Mouse (Mus musculus): ENCODE measurements around the gene Mon1a. TPM values are rescaled to one million over a fixed set of nuclear protein-coding genes. Genes with fewer than 3 reads are reported as not detected.

Mon1a gene
- polyA plus RNA-seq (2017; shearing (Covaris generic)): 24.2 TPM

DNA sequence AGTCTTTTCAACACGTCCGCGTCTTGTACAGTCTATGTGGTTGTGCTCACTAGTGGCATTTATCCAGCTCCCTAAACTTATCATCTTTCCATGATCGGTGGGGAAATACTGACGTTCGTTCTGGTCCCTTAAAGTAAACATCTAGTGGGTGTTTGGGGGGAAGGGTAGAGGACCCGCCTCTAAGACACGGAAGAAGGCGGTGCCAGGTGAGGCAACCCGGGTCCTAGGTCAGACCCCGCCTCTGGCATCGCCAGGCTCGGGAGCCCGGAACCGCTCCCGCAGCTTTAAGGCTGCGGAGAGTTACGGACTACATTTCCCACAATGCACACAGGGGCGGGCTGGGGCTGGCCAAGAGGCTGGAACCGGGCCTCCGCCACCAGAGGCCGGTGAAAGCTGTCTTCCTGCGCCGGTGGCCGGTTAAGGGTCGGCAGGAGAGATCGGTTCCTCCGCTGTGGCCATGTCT, at the start of gene Mon1a:
TSS of gene Mon1a (plus strand) at position 348 of the 463 bp plus-strand sequence.

DNA sequence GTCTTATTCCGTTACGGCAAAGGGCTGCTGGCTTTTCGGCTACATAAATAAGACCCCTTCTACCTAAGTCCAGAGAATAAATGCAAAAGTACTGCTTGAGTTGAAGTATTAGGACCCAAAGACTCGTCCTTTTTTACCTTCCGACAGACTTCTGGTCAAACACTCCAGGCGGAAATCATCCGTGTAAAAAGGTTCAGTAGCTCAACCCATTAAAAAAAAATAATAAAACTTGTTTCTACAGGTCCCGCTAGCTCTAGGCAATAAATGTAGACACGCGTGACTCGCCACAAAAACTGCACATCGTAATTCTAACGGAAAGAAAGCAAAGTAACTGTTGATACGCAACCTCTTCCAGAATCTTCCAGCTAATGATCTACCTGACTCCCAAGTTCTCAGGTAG, 14.8 kb upstream of the Mon1a start, which contains the start of gene Rbm6:
TSS of gene Rbm6 (minus strand) at position 101 of the 400 bp plus-strand sequence.

DNA sequence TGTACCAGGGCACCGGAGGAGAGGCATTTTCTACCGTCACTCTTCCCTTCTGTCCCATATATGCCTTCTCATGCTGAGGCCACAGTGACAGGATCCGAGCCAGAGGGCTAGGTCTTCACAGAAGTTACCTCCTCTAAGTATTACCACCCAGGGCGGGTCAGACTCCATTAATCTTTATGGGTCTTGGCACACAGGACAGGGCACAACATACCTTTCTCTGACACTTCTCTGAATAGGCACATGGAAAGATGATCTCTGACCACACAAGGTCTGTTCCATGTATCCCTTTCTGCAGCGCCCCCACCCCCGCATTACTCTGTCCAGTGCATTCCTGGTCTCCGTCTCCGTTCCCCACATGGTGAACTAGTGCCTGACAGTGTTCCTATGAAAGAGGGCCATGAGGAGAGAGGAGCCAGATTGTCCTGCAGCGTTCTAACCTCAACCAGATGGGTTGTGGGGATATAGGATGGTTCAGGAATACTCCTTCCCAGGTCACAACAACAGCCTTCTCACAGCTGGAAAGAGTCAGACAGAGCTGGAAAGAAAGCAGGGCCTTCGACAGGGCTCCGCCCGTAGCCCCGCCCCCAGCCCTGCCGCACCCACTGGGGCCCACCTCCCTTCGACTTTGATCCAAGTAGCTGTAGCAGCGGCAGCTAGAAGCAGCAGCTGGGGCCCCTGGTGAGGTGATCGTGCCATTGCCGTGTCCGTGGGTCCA, 18.5 kb downstream of the Mon1a start, which contains the start of gene Mst1r:
TSS of gene Mst1r (plus strand) at position 622 of the 715 bp plus-strand sequence.

DNA sequence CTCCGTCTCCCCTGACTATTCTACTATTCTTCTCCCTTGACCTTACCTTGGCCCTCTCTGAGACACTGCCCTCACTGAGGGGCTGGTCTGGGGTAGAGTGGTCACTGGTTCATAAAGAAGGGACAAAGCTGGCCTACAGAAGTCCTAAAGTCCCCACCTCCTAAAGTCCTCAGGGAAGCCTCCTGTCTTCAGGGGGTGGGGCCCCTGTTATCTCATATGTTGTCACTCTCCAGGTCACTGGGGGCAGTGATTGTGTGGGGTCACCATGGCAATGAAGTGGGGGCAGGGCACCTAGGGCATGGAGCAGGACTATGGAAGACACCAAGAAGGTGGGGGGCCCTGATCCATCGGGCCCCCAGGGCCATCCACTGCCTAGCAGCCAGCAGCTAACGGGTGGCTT, 40.2 kb downstream of the Mon1a start, which contains the start of gene Actl11:
TSS of gene Actl11 (plus strand) at position 301 of the 400 bp plus-strand sequence.

DNA sequence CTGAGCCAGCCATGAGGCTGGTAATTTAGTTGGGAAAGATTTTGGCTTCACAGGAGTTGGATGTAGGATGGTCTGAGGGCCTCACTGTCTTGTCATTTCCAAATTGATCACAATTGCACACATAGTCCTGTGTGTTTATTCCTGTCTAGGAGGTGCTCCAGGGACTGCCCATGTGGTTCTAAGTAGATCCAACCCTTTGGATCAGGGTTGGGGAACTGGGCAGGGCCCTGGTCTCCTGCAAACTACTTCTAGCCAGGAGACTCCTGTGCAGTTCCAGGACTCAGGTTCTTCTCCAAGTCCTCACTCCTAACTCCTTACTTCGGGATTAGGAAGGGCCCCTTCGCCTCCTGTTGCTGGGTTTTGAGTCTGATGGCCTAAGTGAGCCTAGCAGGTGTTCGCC, 47.4 kb downstream of the Mon1a start, which contains the start of gene Camkv:
TSS of gene Camkv (plus strand) at position 301 of the 400 bp plus-strand sequence.

DNA sequence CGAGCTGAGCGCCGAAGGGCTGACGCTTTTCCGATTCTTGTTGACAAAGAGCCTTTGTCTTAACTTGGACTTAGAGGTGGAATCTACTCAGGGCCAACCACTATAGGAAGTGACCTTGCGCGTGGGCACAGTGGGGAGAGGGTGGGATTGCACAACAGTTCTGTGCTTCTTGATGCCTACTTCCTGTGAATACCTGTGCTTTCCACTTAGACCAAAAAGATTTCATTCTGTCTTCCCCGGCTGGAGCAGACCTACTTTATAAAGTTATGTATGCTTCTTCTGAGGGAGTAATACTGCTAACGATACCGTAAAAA, 61.9 kb downstream of the Mon1a start, which contains the start of gene Traip:
TSS of gene Traip (plus strand) at position 215 of the 314 bp plus-strand sequence.

Other genes starting within 250 kb of the Mon1a start
- not detected for gene Slc38a3, start 218.6 kb upstream of the Mon1a start, polyA plus RNA-seq (2017; shearing (Covaris generic))
- gene Gnat1, start 208.4 kb upstream of the Mon1a start, polyA plus RNA-seq (2017; shearing (Covaris generic)): 0.50 TPM
- not detected for gene Sema3f, start 177.7 kb upstream of the Mon1a start, polyA plus RNA-seq (2017; shearing (Covaris generic))
- gene Rbm5, start 117.2 kb upstream of the Mon1a start, polyA plus RNA-seq (2017; shearing (Covaris generic)): 359 TPM
- 118 TPM for gene Rbm6, start 14.9 kb upstream of the Mon1a start, polyA plus RNA-seq (2017; shearing (Covaris generic))
- not detected for gene Mst1r, start 18.7 kb downstream of the Mon1a start, polyA plus RNA-seq (2017; shearing (Covaris generic))
- not detected for gene Actl11, start 40.3 kb downstream of the Mon1a start, polyA plus RNA-seq (2017; shearing (Covaris generic))
- gene Camkv, start 47.5 kb downstream of the Mon1a start, polyA plus RNA-seq (2017; shearing (Covaris generic)): not detected
- 5.7 TPM for gene Traip, start 62.0 kb downstream of the Mon1a start, polyA plus RNA-seq (2017; shearing (Covaris generic))
- 321 TPM for gene Uba7, start 87.4 kb downstream of the Mon1a start, polyA plus RNA-seq (2017; shearing (Covaris generic))
- gene Gm20661, start 94.9 kb downstream of the Mon1a start, polyA plus RNA-seq (2017; shearing (Covaris generic)): 0.27 TPM
- 2.3 TPM for gene Inka1, start 97.7 kb downstream of the Mon1a start, polyA plus RNA-seq (2017; shearing (Covaris generic))
- 0.77 TPM for gene Cdhr4, start 104.3 kb downstream of the Mon1a start, polyA plus RNA-seq (2017; shearing (Covaris generic))
- not detected for gene Gm20662, start 108.2 kb downstream of the Mon1a start, polyA plus RNA-seq (2017; shearing (Covaris generic))
- 68.8 TPM for gene Ip6k1, start 114.3 kb downstream of the Mon1a start, polyA plus RNA-seq (2017; shearing (Covaris generic))
- 40.7 TPM for gene Gmppb, start 161.1 kb downstream of the Mon1a start, polyA plus RNA-seq (2017; shearing (Covaris generic))
- gene Amigo3, start 165.0 kb downstream of the Mon1a start, polyA plus RNA-seq (2017; shearing (Covaris generic)): 4.8 TPM
- 1.2 TPM for gene Mst1, start 192.3 kb downstream of the Mon1a start, polyA plus RNA-seq (2017; shearing (Covaris generic))
- gene Rnf123, start 195.2 kb downstream of the Mon1a start, polyA plus RNA-seq (2017; shearing (Covaris generic)): 189 TPM
- 140 TPM for gene Apeh, start 206.5 kb downstream of the Mon1a start, polyA plus RNA-seq (2017; shearing (Covaris generic))

Measured in activated CD4-positive, CD25-positive, alpha-beta regulatory T cell, adult 9 weeks (primary cell).